Mouse (Mus musculus): ENCODE results near the gene Ttc21a.
"Not testable (repeated sequence)": the region's sequence is repeated elsewhere in the genome, so short reads cannot be mapped to it uniquely, and the experiment has no call there.

Gene Ttc21a

DNA sequence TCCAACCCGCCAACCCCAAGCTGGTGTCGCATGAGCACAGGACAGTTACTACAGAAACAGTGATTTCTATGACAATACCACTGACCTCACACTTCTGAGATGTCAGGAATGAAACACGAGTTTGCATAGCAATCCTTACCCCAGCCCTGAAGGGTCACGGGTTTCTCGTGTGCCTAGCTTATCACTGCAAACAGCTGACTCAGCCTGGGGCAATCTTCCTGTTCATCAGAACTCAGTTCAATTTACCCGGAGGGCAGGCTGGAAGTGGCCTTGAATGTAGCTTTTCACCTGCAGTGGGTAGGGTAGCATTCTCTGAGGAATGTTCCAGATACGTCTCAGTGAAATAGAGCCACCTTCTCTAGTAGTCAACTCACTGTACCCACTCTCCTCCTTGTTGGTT lies 56.8 kb downstream of the Ttc21a start:
- DNase-seq (ENCODE audit: extremely low spot score, low read depth, low spot score) = no peak

DNA sequence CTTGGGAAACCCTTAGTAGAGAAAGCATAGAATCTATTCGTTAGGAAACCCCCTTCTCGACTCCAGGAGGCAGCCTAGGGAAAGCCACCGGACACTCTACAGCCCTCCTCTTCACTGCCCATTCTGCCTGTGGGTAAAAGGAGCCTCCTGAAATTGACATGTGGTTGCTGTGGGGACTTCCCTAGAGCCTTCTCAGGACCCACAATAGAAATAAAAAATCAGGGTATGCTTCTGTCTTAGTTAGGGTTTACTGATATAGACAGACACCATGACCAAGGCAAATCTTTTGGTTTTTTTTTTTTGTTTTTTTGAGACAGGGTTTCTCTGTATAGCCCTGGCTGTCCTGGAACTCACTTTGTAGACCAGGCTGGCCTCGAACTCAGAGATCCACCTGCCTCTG lies 58.7 kb downstream of the Ttc21a start:
- no peak for DNase-seq (ENCODE audit: extremely low spot score, low read depth, low spot score)

DNA sequence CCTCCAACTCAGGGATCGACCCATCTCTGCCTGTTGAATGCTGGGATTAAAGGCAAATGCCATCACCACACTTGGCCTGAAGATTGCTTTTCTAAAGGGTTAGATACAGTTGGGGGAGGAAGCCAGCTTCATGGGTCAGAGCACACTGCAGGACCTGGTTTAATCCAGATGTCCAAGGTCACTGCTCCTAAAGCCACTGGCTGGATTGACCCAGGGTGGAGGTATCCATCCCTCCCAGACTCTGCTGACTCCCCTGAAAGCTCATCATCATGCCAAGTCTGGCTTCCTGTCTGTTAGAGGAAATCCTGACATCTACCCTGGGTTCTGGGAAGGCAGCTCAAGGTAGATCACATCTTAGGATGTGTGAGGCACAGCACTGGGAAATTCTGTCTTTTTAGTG lies 61.4 kb downstream of the Ttc21a start:
- DNase-seq (ENCODE audit: extremely low spot score, low read depth, low spot score) = no peak

DNA sequence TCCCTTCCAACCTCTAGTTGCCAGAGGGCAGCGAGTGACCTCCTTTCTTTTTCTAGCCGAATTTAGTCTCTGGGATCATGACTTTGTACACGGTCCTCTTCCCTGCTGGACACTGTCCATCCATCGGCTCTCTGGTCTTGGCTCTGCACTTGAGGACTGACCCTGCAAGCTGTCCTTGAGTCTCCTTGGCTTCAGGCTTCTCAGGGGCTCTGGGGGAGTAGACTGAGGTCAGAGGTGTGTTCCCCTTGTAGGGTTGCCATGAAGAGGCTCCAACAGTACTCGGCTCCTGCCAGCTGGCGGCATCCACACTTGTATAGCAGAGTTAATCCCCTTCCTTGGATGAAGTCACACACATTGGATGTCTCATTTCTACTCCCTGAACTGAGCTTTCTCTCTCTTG lies 62.2 kb downstream of the Ttc21a start:
- DNase-seq (ENCODE audit: extremely low spot score, low read depth, low spot score) = no peak

DNA sequence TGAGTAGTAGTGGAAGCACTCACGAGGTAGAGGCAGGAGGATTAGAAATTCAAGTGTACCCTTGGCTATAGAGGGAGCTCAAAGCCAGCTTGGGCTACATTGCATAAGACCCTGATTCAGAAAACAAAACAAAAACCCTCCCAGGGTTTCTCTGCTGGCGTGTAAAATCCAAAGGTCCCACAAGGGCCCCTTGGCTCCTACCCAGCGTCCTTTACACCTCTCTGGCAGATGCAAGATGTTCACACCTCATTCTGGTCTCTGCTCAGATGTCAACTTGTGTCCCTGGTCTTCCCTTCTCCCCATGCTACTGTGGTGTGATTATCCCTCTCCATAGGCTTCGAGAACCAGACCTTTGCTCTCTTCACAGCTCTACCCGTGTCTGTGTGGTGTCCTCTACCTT lies 63.4 kb downstream of the Ttc21a start:
- no peak for DNase-seq (ENCODE audit: extremely low spot score, low read depth, low spot score)

DNA sequence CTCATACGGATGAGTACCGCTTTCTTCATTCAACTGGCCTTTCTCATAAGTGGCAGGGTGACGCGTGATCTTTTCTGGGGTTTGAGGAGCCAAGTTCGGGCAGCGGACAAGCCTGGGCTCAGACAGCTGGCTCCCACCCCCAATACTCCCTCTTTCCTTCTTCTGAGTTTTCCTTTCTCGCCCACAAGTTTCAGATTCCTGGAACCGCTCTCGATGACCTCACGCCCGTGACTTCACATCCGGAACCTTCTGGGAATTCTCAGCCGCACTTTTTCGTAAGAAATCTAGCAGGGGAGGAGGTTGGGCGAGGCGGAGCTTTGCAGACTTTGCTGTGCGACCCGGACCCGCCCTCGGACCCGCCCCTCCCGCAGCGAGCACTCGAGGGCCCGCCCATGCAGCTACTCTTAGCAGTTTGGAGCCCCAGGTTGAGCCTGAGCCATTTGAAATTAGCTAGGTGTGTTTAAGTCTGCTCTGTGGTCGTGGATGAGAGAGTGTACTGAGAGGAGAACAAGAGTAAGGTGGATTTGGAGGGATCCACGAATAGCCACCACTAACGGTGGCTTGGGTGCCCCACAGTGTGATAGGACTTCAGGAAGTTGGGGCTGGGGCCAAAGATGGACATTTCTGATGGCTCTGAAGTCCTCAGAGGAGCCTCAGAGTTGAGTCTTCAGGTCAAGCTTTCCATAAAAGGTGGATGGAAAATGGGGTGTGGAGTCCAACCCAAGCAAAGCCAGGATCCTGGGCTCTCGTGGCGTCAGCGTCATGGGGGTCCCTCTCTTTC lies 64.7 kb downstream of the Ttc21a start:
- DNase-seq (ENCODE audit: extremely low spot score, low read depth, low spot score) = peak; percentile 80

DNA sequence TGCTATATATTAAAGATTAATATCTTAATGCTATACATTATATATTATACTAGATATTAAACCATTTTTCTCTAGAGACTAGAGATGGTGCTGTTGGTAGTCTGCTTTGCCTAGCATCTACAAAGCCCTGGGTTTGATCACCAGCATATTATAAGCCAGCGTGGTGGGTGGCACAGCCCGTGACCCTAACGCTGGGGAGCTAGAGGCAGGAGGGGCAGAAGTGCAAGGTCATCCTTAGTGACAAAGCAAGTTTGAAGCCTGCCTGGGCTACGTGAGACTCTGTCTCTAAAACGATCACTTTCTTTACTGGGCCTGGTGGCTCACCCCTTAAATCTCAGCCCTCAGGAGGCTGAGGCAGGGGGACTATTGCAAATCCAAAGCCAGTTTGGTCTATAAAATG lies 65.5 kb downstream of the Ttc21a start:
- DNase-seq (ENCODE audit: extremely low spot score, low read depth, low spot score) = no peak

DNA sequence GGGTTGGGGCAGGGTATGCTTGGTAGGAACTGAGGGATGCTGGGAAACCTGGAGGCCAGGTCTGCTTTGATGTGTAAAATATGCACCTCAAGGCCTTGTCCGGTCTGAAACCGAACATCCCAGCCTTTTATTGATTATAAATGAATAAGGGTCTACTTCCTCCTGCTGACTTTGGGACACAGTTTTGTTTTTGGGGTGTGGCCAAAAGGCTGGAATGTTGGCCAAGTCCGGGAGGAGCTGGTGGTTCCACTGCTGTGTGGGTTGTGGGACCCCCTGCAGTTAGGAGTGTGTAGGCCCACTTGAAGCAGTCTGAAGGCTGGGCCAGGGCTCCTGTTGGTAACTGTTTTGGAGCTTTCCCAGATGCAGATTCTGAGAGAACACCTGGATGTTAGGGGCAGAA lies 68.5 kb downstream of the Ttc21a start:
- DNase-seq (ENCODE audit: extremely low spot score, low read depth, low spot score) = no peak

DNA sequence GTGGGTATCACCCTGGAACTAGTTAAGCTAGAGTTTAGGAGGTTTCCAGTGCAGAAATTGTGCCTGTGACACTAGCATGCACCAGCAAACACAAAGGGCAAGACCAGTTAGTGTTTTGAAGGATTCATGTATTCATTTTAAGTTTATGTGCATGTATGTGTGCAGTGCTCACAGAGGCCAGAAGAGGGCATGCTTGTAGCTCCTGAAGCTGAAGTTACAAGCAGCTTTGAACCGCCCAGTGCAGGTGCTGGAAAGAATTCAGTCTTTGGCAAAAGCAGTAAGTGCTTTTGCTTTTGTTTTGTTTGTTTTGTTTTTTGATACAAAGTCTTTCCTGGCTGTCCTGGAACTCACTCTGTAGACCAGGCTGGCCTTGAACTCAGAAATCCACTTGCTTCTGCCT lies 70.4 kb downstream of the Ttc21a start:
- no peak for DNase-seq (ENCODE audit: extremely low spot score, low read depth, low spot score)

DNA sequence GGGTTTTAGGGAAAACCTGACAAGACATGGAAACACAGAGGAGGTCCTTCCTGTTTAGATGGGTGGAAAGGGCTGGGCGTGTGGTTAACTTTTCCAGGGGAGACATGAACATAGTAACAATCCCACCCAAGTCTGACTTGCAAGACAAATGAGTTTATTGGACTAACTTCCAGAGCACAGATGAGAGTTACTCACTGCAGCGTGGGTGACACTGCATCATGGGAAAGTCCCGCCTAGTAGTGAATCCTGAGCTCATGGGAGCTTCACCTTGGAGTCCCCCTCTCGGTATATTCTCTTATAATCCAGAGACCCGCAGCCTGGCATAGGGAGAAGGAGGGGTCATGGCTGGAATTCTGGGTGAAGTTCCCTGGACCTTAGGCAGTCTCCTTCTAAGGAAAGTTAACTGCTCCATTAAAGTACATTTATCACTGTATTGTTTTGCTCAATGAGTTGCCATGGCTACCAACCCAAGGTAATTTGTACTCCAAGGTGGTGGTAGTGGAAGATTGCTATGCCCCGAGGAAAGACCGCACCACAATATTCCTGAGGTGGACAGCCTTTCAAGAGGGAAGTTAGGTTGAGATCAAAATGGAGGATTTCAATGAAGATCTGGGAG lies 71.9 kb downstream of the Ttc21a start:
- no peak for DNase-seq (ENCODE audit: extremely low spot score, low read depth, low spot score)

DNA sequence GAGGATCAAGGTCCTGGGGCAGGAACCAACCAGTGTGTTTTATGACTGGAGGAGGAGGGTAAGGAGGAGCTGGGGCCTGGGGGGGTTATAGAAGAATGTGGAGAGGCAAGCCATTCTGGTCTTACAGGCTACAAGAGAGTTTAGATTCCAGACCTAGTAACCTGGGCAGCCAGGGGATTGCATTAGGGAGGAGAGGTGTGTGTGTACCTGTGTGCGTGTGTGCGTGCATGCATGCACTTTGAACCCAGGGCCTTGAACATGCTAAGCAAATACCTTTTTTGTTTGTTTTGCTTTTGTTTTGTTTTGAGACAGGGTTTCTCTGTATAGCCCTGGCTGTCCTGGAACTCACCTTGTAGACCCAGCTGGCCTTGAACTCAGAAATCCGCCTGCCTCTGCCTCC lies 72.5 kb downstream of the Ttc21a start:
- DNase-seq (ENCODE audit: extremely low spot score, low read depth, low spot score) = no peak

DNA sequence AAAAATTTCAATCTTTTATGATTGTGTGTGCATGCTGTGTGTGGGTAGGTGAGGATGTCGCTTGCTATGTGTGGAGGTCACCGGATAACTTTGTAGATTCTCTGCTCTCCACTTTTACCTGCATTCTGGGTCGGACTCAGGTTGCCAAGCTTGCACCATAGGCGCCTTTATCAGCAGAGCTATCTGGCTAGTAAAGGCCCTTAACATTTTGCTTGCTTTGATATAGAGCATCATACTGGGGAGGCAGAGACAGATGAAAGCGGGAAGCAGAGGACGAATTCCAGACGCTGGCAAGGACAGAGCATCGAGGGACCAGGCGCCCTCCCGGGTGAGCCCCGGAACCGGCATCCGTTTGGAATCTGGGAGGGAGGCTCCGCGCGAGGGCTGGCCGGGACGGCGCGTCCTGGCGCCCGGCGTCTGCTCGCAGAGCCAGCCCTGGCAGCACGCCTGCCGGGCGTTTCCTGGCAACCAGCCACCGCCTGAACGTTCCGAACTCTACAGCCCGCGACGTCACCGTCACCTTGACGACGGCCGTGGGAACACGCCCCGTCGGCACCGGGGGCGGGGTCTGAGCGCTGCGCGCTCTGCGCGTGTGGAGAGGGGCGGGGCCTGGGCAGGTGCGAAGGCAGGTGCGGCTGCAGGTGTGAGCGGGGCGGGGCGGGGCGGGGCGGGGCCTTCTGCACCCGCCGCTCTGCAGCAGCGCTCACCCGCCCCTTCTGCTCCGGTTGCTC lies 73.5 kb downstream of the Ttc21a start:
- peak; percentile 71 for DNase-seq (ENCODE audit: extremely low spot score, low read depth, low spot score)

DNA sequence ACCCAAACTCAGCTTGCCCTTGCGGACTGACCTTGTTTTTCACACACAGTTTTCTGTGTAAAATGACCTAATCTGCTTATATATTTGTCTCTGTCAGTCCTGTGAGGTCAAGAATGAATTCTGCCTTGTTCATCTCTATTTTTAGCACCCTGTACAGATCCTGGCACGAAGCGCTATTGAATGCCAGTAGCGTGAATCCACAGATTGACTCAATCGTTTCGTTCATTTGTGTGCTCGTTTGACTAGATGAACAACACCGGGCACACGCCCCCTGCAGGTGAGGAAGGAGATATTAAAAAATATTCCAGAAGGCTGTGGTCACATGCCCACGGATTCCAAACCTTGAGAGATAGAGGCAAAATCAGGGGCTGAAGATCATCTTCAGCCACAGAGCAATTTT lies 74.1 kb downstream of the Ttc21a start:
- DNase-seq (ENCODE audit: extremely low spot score, low read depth, low spot score) = peak; percentile 42

DNA sequence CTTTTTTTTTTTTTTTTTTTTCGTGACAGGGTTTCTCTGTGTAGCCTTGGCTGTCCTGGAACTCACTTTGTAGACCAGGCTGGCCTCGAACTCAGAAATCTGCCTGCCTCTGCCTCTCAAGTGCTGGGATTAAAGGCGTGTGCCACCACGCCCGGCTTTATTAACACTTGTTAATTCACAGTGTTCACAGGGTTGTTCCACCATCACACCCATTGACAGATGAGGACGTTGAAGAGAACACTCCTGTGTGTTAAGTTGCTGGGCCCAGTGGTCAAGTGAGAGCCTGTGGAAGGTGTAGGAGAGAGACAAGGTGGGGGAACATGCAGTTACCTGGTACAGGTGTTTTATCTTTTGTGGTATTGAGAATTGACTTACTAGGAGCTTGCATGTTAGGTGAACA lies 74.8 kb downstream of the Ttc21a start:
- not testable (repeated sequence) for DNase-seq (ENCODE audit: extremely low spot score, low read depth, low spot score)

DNA sequence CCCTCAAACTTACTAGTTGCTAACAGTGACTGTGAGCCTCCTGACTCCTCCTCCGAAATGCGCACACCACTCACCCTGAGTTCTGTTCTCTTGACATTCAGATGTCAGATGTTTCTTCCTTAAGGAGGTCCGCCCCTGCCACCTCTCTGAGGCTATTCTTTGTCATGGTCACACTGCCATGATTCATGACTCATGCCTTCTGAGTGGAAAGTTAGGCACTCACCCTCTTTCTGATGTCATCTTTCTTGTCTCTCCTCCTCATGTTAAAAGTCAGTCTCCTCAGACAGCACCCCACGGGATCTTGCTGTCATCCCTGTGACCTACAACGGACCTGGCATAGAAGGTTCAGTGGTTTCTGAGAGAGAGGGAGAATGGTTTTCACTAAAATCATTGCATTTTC lies 75.4 kb downstream of the Ttc21a start:
- DNase-seq (ENCODE audit: extremely low spot score, low read depth, low spot score) = no peak

DNA sequence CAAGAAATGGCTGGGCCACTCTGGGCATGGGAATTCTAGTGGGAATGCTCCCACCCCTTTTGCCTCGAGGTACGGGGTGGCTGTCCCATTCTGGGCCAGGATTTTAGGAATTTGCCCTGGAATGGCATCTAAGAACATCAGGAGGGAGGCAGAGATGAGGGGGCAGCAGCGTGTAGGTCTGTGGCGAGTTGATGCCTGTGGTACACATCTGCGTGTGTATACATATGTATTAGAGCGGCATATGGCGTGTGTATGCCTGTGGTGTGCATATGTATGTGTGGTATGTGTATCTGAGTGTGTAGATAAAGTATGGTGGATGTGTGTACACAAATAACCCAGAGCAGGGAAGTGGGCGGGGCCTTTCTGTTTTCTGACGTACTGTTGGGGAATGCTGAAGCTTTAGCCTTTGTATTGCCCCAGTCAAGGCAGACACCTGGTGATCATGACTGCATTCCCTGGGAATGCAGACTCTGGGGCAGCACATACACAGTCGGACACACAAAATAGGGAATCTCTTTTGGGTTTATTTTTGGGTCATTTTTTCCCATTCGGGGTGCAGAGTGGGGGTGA lies 75.9 kb downstream of the Ttc21a start:
- DNase-seq (ENCODE audit: extremely low spot score, low read depth, low spot score) = no peak

DNA sequence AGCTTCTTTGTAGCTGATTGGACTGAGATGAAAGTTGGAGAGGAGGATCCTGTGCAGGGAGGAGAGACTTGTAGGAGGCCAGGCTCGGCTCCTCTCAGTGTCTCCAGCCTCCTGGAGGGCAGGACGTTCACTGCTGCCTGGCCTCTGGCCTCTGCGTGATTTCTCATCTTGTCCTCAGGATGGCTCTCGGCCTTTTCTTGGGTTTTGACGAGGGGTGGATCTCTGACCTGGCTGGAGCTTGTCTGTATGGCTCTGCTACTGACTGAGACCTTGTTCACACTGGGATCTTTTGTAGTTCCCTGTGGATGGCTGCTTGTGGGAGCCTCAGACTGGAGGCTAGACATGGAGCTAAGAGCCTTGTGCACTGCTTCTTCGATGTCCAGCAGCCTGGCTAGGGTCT lies 77.4 kb downstream of the Ttc21a start:
- no peak for DNase-seq (ENCODE audit: extremely low spot score, low read depth, low spot score)

DNA sequence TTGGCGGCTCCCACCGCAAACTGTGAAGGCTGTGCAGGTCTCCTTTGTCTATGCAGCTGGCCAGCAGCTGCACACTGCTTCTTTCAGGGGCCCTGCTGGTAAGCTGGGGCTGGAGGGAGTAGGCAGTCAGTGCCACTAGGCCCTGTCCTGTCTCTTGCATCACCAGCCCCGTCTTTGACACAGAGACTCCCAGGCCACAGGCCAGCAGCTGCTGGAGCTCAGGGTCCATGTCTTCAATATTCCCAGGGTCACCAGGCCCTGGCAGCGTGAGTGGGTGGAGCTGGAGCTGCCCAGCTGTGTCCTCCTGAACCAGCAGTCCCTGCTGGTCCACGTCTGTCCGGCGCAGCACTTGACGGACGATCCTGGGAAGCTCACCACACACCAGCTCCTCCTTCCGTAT lies 79.5 kb downstream of the Ttc21a start:
- DNase-seq (ENCODE audit: extremely low spot score, low read depth, low spot score) = no peak

Data from hindlimb bud, embryonic 11.5 days (tissue).